Mouse (Mus musculus) forebrain, postnatal 0 days (tissue): ENCODE measurements around the gene Ralgps2. TPM values are rescaled to one million over a fixed set of nuclear protein-coding genes. Genes with fewer than 3 reads are reported as not detected.

Experiments
- ATAC-seq: fragments of 200-750 bp; cut with Nextera tagmentation; 2 replicates; pipeline ENCODE4 v1.8.0; 2017; ENCODE audit warnings: mild to moderate bottlenecking, moderate library complexity
- DNase-seq: peaks from one replicate; pipeline ENCODE4 v3.0.0-alpha.2; 2015
- H3K27ac ChIP-seq: fragments of 300-500 bp; sonication (generic); 2 replicates; pipeline ENCODE4 v1.5.1; 2014; ENCODE audit warnings: low read depth, mild to moderate bottlenecking, antibody characterized with exemption, low read length, moderate library complexity, mixed read lengths
- H3K27me3 ChIP-seq: fragments of 300-500 bp; sonication (generic); 2 replicates; pipeline ENCODE4 v1.6.1; 2014; ENCODE audit warnings: mild to moderate bottlenecking, low read length, mixed read lengths; ENCODE audit not compliant: insufficient read depth
- H3K36me3 ChIP-seq: fragments of 300-500 bp; sonication (generic); 2 replicates; pipeline ENCODE4 v1.6.1; 2014; ENCODE audit warnings: mild to moderate bottlenecking, moderate library complexity; ENCODE audit not compliant: insufficient read depth
- H3K4me1 ChIP-seq: fragments of 300-500 bp; sonication (generic); 2 replicates; pipeline ENCODE4 v1.6.1; 2014; ENCODE audit warnings: antibody characterized with exemption; ENCODE audit not compliant: insufficient read depth
- H3K4me2 ChIP-seq: fragments of 300-500 bp; sonication (generic); 2 replicates; pipeline ENCODE4 v1.6.1; 2014; ENCODE audit warnings: low read depth, mild to moderate bottlenecking, moderate library complexity
- H3K4me3 ChIP-seq: fragments of 300-500 bp; sonication (generic); 2 replicates; pipeline ENCODE4 v1.5.1; 2014; ENCODE audit warnings: low read depth, low read length, mixed read lengths
- H3K9ac ChIP-seq: fragments of 300-500 bp; sonication (generic); 2 replicates; pipeline ENCODE4 v1.6.1; 2014; ENCODE audit warnings: mild to moderate bottlenecking
- H3K9me3 ChIP-seq: fragments of 300-500 bp; sonication (generic); 2 replicates; pipeline ENCODE4 v1.6.1; 2016; ENCODE audit warnings: low read length
- CTCF ChIP-seq: sonication (generic); IDR thresholded peaks from 2 replicates; pipeline ENCODE4 v1.5.1; 2016; ENCODE audit warnings: antibody characterized with exemption, control low read depth, low read depth
- WGBS: fragments of 180-500 bp; shearing (Covaris S2); extraction: QIAGEN DNeasy Blood & Tissue Kit; methylation state at CpG from one replicate; pipeline ENCODE4 v1.1.7; 2014; 5-methylcytosine and 5-hydroxymethylcytosine counted together
- polyA plus RNA-seq: library from polyadenylated mRNA; unstranded; fragments of >200 nt; fragmentation: Nextera tagmentation; extraction: Ambion mirVana; gene quantifications from 2 replicates; pipeline ENCODE4 v1.2.1, GENCODE M21; 2015
- total RNA-seq: library from RNA; depleted of rRNA; stranded (reverse); fragments of >200 nt; gene quantifications from 2 replicates; pipeline ENCODE4 v1.2.3, GENCODE M21; 2014

The Ralgps2 gene
- total and polyA plus RNA-seq, 2 experiments from 2014 or later = 85.9 to 94.9 TPM

DNA sequence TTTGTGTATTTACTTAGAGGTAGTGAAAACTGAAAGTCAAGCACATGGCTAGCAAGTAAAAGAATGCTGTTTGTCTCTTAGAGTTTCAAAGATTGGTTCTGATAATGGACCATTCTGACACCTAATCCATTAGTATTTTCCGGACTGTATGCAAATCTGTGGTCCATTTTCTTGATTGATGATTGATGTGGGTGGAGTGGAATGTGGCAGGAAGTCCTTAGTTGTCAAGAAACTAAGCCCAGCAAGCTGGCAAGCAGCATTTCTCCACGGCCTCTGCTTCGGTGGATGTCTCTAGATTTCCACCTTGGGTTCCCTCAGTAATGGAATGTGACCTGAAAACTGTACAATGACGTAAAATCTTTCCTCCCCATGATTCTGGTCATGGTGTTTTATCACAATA, 68.8 kb downstream of the Ralgps2 start:
- Histone ChIP-seq H3K4me1 (no peaks in the 10 kb centered on the region), H3K36me3 (peaks cover 5% of the 10 kb centered on the region), H3K4me3 (no peak overlapping the region), H3K27ac (no peak overlapping the region), H3K4me2 (no peak overlapping the region), H3K9me3 (no peaks in the 10 kb centered on the region), H3K27me3 (no peaks in the 10 kb centered on the region), H3K9ac (no peak overlapping the region)
- 93% methylated on average over 4 of the region's 4 CpGs for whole genome bisulfite sequencing
- no peak for TF ChIP-seq CTCF
- DNase-seq = no peak
- no peak for ATAC-seq

DNA sequence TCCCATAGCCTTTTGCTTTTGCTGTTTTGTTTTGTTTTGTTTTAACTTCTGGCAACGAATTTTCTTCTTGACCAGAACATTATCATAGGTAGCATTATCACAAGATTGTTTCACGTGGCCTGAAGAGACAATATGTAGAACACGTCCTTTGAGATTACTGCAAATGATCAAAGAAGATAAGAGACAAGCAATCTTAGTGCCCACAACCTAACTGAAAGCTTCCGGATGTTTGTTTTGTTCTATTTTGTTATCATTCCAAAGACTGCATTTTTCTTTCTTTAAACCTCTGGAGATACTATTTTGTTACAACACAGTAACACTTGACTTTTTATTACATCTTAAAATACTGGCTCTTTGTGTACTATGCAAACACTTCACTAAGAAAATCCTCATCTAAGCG, 69.4 kb downstream of the Ralgps2 start:
- TF ChIP-seq CTCF = no peak
- WGBS = 93% methylated on average over 5 of the region's 5 CpGs
- no peak overlapping the region for H3K9ac ChIP-seq
- peaks cover 5% of the 10 kb centered on the region for H3K36me3 ChIP-seq
- no peak overlapping the region for H3K4me2 ChIP-seq
- no peaks in the 10 kb centered on the region for H3K9me3 ChIP-seq
- DNase-seq (no peak), ATAC-seq (no peak)
- no peaks in the 10 kb centered on the region for H3K4me1 ChIP-seq
- H3K27ac ChIP-seq = no peak overlapping the region
- no peaks in the 10 kb centered on the region for H3K27me3 ChIP-seq
- H3K4me3 ChIP-seq = no peak overlapping the region

DNA sequence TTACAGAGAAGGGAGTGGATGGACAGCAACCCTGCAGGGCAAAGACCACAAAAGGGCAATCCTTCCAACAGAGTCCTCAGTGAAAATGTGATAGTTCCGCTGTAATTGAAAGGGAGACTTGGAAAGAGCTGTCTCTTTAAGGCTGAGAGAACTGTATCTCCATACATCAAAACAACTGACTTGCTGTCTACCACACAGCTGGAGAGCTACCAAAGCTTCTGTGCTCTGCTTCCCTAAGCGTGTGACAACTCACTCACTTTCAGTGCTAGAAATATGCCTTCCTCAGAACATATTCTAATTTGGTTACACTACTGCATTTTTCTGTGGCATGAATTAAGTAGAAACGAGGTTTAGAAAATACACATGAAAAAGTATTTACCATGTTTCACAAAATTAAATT, 75.2 kb downstream of the Ralgps2 start:
- peaks cover 5% of the 10 kb centered on the region for H3K36me3 ChIP-seq
- H3K9me3 ChIP-seq = no peaks in the 10 kb centered on the region
- 0 out of 2 replicates have a peak overlapping the region, but pooled peaks have one; percentile 35 for H3K27ac ChIP-seq
- H3K4me3 ChIP-seq = no peak overlapping the region
- TF ChIP-seq CTCF = no peak
- no peaks in the 10 kb centered on the region for H3K4me1 ChIP-seq
- DNase-seq (peak; percentile 29), ATAC-seq (peak; percentile 45; the same call in 1 of the 2 replicates)
- no peak overlapping the region for H3K9ac ChIP-seq
- no peak overlapping the region for H3K4me2 ChIP-seq
- H3K27me3 ChIP-seq = no peaks in the 10 kb centered on the region
- WGBS = 30% methylated on average over 3 of the region's 3 CpGs

DNA sequence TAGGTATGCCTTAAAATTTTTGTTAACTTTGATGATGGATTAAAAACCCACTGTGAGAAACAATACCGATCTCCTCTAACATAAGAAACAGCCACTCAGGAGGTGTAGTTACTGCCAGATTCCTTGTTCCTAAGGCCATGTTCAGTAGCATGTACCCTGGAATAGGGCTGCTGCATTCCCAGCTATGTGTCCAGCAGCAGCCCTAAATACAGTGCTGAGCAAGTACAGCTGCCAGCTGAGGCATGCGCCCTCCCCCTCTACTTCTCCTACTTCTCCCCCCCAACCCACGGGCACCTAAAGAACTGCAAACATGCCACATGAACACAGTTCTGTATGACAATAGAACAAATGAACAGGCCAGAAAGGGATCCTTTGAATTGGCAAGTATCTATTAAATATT, 75.7 kb downstream of the Ralgps2 start:
- no peak for ATAC-seq
- Histone ChIP-seq H3K9ac (no peak overlapping the region), H3K4me1 (no peaks in the 10 kb centered on the region), H3K4me3 (no peak overlapping the region), H3K27me3 (no peaks in the 10 kb centered on the region), H3K9me3 (no peaks in the 10 kb centered on the region), H3K36me3 (peaks cover 5% of the 10 kb centered on the region), H3K4me2 (no peak overlapping the region), H3K27ac (0 out of 2 replicates have a peak overlapping the region, but pooled peaks have one; percentile 35)
- no peak for TF ChIP-seq CTCF
- WGBS = 53% methylated on average over 3 of the region's 3 CpGs
- no peak for DNase-seq

DNA sequence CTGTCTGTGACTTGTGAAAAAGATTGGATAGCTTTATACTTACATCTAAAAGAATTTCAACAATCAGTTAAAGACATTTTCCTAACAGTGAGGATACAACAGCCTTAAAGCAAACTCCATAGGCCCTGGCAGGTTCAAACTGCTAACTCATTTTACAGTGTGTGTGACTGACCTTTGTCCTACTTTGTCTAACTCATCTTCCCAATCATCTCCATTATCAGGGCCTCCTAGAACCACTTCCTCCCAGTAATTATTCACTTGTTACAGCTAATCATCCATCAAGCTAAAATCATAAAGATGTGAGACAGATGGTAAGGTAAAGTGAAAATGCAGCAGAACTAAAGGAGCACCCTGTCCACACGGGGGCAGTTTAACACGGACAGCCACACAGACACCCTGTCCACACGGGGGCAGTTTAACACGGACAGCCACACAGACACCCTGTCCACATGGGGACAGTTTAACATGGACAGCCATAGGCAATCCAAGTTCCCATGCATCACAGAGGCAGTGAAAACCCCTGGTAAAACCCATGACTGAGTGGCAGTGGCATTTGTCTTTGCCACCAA, 77.9 kb downstream of the Ralgps2 start:
- Histone ChIP-seq H3K4me1 (no peaks in the 10 kb centered on the region), H3K4me2 (no peak overlapping the region), H3K9ac (no peak overlapping the region), H3K27ac (no peak overlapping the region), H3K9me3 (no peaks in the 10 kb centered on the region), H3K27me3 (no peaks in the 10 kb centered on the region), H3K36me3 (peaks cover 3% of the 10 kb centered on the region; the same call in 1 of the 2 replicates), H3K4me3 (no peak overlapping the region)
- TF ChIP-seq CTCF = peak; percentile 47
- DNase-seq (no peak), ATAC-seq (no peak)
- 52% methylated on average over 4 of the region's 4 CpGs for WGBS

DNA sequence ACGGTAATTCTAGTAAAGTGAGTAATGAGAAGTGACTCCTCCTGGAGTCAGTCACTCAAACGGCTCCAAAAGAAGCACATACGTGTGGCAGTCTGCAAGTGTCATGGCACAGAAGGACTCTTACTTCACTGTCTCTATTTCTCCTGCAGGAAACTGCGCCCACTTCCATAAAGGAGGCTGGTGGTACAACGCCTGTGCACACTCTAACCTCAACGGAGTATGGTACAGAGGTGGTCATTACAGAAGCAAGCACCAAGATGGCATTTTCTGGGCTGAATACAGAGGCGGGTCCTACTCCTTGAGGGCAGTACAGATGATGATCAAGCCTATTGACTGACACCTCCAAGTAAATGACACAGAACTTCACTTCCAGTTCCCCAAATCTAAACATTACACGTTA, 79.2 kb downstream of the Ralgps2 start:
- DNase-seq = no peak
- TF ChIP-seq CTCF = no peak
- WGBS = 86% methylated on average over 8 of the region's 8 CpGs
- Histone ChIP-seq H3K27me3 (no peaks in the 10 kb centered on the region), H3K27ac (no peak overlapping the region), H3K4me1 (no peaks in the 10 kb centered on the region), H3K36me3 (no peaks in the 10 kb centered on the region), H3K9me3 (no peaks in the 10 kb centered on the region), H3K4me2 (no peak overlapping the region), H3K4me3 (no peak overlapping the region), H3K9ac (no peak overlapping the region)
- no peak for ATAC-seq

DNA sequence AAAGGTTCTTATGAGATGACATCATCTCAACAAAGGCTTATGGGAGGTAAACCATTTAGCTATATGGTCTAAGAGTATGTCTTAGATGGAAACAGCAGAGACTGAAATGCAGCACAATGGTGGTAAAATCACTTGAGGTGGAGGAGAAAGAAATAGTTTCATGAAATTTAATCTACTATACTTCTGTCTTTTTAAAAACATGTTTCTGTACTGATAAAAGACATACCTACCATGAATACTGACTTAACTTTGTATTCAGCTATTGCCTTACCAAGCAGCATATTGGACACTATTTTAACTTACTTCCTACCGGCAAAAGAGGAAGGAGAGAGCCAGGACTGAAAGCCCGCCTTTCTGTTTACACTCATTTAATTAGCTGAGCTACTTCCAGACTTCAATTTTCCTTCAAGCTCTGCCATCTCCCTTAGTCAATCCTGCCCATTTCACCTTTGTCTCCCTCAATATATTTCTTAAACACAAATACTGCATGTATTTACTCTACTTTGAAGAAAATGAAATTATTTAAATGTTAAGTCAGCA, 79.6 kb downstream of the Ralgps2 start:
- Histone ChIP-seq H3K9ac (no peak overlapping the region), H3K9me3 (no peaks in the 10 kb centered on the region), H3K4me1 (no peaks in the 10 kb centered on the region), H3K4me3 (no peak overlapping the region), H3K4me2 (no peak overlapping the region), H3K27me3 (no peaks in the 10 kb centered on the region), H3K36me3 (no peaks in the 10 kb centered on the region), H3K27ac (no peak overlapping the region)
- ATAC-seq = no peak
- TF ChIP-seq CTCF = no peak
- 50% methylated on average over 2 of the region's 2 CpGs for WGBS
- DNase-seq = no peak
